Mouse (Mus musculus) heart, postnatal 36 days (tissue): ENCODE results near the gene Cabp7. TPM values are rescaled to one million over a fixed set of nuclear protein-coding genes. Genes with fewer than 3 reads are reported as not detected.

Experiments
- DNase-seq, 2 experiments: peaks; one replicate each; pipeline ENCODE4 v3.0.0; 2021 to 2022
- intact Hi-C: fragments of 180-260 bp; cut with DNase I; formaldehyde crosslinking; loops from one replicate; pipeline ENCODE4 v1.15.1; 2025
- total RNA-seq, 2 experiments: library from RNA; stranded (reverse); gene quantifications; 2 replicates each; pipeline ENCODE4 v1.2.3; 2021

Gene Cabp7
- total RNA-seq = not detected

- intact Hi-C loops = no loop called here
- DNase-seq = no peak
Observed at GRCm38 (mm10) chr11:4746733-4747132, at the start of gene Cabp7. Gene Cabp7, minus strand, starts transcription at chr11:4746778.

- no peak for DNase-seq
- intact Hi-C loops = no loop called here
Observed at GRCm38 (mm10) chr11:4793006-4793405, 46.4 kb upstream of the Cabp7 start.

GRCm38 (mm10) chr11:4791549-4791948, 45.0 kb upstream of the Cabp7 start:
- no peak for DNase-seq
- intact Hi-C loops = no loop called here

- intact Hi-C loops = no loop called here
- DNase-seq = no peak
Observed at GRCm38 (mm10) chr11:4789691-4790090, 43.1 kb upstream of the Cabp7 start.

GRCm38 (mm10) chr11:4784629-4785142, 38.1 kb upstream of the Cabp7 start:
- no peak for DNase-seq

GRCm38 (mm10) chr11:4783116-4783515, 36.5 kb upstream of the Cabp7 start:
- DNase-seq = no peak
- intact Hi-C loops = no loop called here

More at GRCm38 (mm10) chr11:4784629-4785142, 38.1 kb upstream of the Cabp7 start:
- intact Hi-C loops = no loop called here

- no peak for DNase-seq
- intact Hi-C loops = no loop called here
Observed at GRCm38 (mm10) chr11:4780927-4781326, 34.3 kb upstream of the Cabp7 start.

- intact Hi-C loops = loop anchor here (5.0 kb wide), 2 partner anchors 276 to 336 kb away; no protein-coding TSS in a partner anchor
- peak; percentile 54 to 72 for DNase-seq
Observed at GRCm38 (mm10) chr11:4772925-4773324, 26.3 kb upstream of the Cabp7 start.

- DNase-seq = no peak
- intact Hi-C loops = loop anchor here (5.0 kb wide), 2 partner anchors 274 to 334 kb away; no protein-coding TSS in a partner anchor
Observed at GRCm38 (mm10) chr11:4771756-4772155, 25.2 kb upstream of the Cabp7 start.

GRCm38 (mm10) chr11:4769881-4770280, 23.3 kb upstream of the Cabp7 start:
- intact Hi-C loops = loop anchor here (5.0 kb wide), 2 partner anchors 273 to 333 kb away; no protein-coding TSS in a partner anchor
- no peak for DNase-seq

- no peak for DNase-seq
- intact Hi-C loops = no loop called here
Observed at GRCm38 (mm10) chr11:4769293-4769692, 22.7 kb upstream of the Cabp7 start.

GRCm38 (mm10) chr11:4768399-4768798, 21.8 kb upstream of the Cabp7 start:
- intact Hi-C loops = no loop called here
- no peak for DNase-seq

- no peak for DNase-seq
- intact Hi-C loops = no loop called here
Observed at GRCm38 (mm10) chr11:4764476-4764875, 17.9 kb upstream of the Cabp7 start.

GRCm38 (mm10) chr11:4763631-4764030, 17.1 kb upstream of the Cabp7 start:
- intact Hi-C loops = no loop called here
- no peak for DNase-seq

- intact Hi-C loops = no loop called here
- no peak for DNase-seq
Observed at GRCm38 (mm10) chr11:4762511-4762910, 15.9 kb upstream of the Cabp7 start.

GRCm38 (mm10) chr11:4761991-4762390, 15.4 kb upstream of the Cabp7 start:
- intact Hi-C loops = no loop called here
- no peak for DNase-seq

- DNase-seq = peak; percentile 19 to 26
- intact Hi-C loops = no loop called here
Observed at GRCm38 (mm10) chr11:4760438-4760837, 13.9 kb upstream of the Cabp7 start.

GRCm38 (mm10) chr11:4757789-4758158, 11.2 kb upstream of the Cabp7 start:
- intact Hi-C loops = no loop called here
- no peak for DNase-seq

- DNase-seq = no peak
- intact Hi-C loops = no loop called here
Observed at GRCm38 (mm10) chr11:4756984-4757788, 10.6 kb upstream of the Cabp7 start.

- intact Hi-C loops = no loop called here
- DNase-seq = no peak
Observed at GRCm38 (mm10) chr11:4756460-4756859, 9.9 kb upstream of the Cabp7 start.

GRCm38 (mm10) chr11:4754867-4755266, 8.3 kb upstream of the Cabp7 start:
- no peak for DNase-seq
- intact Hi-C loops = no loop called here

- intact Hi-C loops = no loop called here
- DNase-seq = no peak
Observed at GRCm38 (mm10) chr11:4754036-4754435, 7.5 kb upstream of the Cabp7 start.
